Mouse (Mus musculus): ENCODE measurements around the gene St8sia6.

The St8sia6 gene

DNA sequence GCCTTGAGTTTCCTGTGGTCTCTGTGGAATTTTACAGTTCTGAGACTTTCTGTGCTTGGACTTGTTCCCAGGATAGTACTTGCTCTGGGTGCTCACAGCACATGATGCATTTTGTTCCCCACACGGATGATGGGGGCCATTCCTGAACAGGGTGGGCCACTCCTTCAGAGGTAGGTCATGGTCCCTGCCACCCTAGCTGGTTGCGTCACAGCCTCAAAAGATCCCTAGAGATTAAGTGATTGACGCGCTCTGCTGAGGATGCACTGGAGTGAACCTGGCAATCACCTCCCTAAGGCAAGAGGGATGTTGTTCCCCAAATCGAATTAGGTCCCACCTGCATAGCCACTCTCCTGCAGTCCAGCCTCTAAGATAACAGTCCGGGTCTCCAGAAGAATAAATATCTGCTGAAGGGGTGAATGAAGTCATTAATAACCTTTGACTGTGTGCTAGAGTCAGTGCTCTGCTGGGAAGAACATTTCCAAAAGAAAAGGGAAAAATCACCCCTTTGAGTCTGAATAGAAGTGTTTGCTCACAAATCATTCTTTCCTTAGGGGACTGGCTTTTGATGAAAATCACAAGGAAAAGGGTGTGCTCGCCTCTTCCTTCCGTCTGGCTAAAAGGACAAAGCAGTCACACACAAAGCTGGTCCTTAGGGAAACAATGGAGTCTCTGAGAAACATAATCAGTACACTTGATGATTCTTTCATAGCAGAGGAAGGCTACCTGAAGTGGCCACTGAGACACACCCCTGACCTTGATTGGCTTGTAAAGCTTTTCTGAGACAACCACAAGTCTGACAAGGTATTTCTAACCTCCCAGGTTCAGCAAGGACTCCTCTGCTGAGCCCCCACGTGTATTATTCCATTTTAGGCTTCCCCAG, 26.1 kb downstream of the St8sia6 start:
- no peak for DNase-seq (ENCODE audit: low read depth, low spot score)

DNA sequence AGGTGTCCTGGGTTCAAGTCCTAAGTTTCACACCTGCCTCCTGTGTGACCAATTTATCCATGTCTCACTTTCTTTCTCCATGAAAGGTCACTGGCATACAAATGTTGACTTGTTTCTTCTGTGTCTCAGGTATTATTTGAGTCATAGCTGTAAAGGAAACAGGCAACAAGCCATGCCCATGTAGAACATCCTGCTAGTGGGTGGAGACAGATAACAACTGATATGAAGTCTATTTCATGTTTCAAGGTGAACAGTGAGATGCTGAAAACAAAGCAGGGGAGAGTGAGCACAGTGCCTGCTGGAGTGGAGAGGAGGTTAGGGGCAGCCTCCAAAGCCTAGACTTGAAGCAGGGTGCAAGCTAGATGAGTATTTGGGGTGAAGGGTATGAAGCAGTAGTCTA, 33.5 kb downstream of the St8sia6 start:
- DNase-seq (ENCODE audit: low read depth, low spot score): no peak

DNA sequence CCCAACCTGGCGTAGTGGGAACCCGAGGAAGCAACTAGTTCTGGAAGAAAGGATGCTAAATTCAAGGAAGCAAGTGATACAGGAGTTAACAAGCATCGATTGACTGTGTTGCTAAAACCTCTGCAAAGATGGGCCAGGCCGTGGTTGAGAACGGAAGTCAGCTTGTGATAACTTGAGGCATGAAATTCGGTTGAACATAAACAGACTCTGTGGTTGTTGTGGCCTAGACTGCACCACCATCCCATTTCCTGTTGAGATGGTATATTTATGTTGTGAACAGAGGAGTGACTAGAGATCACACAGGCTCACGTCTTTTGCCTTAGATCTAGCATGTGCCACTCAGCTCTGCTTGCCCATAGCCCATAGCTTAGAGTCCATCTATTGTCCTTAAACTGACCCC, 36.5 kb downstream of the St8sia6 start:
- no peak for DNase-seq (ENCODE audit: low read depth, low spot score)

DNA sequence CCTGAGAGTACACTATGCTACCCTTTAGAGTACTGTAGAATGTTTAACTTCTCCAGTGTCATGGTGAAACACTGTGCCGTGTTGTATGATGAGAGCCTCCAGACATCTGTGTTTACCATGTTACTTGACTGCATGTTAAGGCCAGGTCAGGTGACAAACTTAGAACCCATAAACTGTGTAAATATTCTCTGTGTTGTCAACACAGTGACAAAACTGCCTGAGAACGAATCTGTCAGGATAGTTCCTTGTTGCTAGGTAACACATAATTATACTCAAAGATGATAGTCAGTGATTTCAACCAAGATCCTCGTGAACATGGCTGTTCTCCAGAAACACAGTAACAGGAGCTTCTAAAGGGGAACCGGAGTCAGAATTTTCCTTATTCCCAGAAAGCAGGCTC, 38.1 kb downstream of the St8sia6 start:
- no peak for DNase-seq (ENCODE audit: low read depth, low spot score)

DNA sequence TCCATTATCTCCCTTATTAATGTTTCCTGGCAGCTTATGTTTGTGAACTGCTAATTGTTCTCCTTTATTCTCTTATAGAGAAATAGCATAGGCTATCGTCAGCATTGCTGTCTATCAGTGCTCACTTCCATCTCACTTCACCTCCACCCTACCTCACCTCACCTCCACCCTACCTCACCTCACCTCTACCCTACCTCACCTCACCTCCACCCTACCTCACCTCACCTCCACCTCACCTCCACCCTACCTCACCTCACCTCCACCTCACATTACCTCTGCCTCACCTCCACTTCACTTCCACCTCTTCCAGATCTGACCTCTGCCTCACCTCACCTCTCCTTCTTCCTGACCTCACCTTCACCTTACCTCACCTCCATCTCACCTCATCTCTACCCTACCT, 42.2 kb downstream of the St8sia6 start:
- DNase-seq (ENCODE audit: low read depth, low spot score): no peak

DNA sequence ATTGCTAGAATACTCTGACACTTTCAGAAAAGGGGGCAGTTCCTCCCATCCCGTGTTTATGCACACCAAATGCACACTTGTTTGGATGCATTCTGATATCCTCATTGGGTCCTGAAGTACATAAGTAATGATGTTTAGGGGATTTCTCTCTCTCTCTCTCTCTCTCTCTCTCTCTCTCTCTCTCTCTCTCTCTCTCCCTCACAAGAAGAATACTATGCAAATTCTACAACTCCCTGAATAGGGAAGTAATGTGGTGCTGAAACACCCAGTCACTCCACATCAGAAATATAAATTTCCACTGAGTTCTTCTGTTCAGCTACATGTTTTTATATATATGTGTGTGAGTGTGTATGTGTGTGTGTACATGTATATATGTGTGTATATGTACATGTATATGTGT, 43.1 kb downstream of the St8sia6 start:
- DNase-seq (ENCODE audit: low read depth, low spot score): no peak

DNA sequence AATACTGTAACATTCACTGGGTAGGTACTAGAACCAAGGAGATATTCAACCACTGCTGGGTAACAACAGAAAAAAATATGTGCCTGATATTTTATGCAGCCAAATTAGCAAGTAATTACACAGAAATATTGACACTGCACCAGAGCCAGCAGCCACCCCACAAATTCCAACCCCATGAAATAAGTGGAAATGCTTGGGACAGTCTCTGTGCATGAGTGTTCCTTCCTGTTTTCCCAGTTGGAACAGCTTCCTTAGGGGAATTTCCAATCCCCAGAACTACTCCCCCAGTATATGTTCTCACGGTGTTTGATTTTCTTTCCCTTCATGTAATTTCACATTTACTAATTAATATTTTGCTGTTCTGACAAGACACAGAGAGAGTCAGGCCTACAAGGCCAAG, 43.8 kb downstream of the St8sia6 start:
- no peak for DNase-seq (ENCODE audit: low read depth, low spot score)

DNA sequence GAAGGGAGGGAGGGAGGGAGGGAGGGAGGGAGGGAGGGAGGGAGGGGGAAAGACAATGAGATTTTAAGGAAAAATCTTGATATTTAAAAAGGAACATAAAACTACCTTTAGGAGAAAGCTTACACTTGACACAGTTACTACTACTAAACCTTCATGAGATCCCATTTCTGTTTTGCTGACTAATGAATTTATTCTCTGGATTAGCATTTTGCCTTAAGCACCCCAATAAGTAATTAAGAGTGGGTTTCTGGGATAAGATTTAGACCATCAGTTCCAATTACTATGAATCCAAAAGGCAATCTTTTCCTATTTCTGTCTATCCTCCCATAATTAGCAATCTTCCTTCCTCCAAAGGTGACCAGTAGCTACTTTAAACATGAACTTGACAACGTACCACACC, 44.7 kb downstream of the St8sia6 start:
- DNase-seq (ENCODE audit: low read depth, low spot score): no peak

DNA sequence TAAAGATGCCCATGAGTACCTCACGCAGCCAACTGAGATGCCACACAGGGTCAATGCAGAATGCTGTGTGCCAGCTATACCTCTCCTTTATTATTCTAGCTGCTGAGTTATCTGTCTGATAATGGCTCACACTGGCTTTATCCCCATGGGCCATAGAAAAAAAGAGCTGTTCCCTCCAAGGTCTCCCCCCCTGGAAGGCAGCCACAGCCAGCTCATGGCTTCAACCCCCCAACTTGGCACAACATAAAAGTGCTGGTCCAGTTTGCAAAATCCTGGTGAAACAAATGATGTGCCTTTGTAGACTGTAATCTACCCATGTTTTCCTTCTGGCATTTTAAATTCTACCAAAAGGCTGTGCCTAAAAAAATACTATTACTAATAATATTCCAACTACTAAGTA, 46.3 kb downstream of the St8sia6 start:
- no peak for DNase-seq (ENCODE audit: low read depth, low spot score)

DNA sequence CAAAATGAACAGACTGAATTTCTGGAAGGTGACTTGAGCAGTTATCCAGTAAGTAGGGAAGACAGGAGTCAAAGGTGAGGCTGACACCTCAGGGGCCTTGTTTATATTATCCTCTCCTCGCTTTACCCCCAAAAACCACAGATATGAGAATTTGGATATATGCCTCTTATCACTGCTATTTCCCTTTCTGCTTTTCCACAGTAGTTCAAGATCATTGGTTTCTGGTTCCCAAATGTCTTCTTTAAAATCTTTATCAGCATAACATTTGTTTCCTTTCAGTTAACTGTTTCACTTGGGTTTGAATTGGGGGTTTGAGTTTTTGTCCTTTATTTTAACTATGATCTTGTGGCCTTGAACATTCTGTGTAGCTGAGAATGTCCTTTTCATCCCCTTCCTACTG, 47.8 kb downstream of the St8sia6 start:
- DNase-seq (ENCODE audit: low read depth, low spot score): no peak

DNA sequence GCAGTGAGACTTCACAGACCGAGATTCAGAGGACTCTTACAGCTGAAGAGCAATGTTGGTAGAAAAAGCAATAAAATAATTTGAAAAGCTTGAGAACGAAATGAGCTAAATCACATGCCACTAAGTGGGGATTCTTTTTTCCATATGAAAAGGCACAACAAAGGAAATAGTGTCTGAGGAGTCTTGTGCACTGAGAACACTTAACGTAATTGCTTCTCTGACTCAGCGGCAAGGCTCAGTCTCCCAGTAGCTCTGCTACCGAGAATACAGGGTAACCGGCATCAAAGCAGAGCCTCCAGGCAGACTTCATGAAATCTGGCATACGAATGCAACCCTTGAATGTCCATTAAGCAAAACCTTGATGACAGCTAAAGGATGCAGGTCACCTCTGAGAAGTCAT, 55.2 kb downstream of the St8sia6 start:
- no peak for DNase-seq (ENCODE audit: low read depth, low spot score)

DNA sequence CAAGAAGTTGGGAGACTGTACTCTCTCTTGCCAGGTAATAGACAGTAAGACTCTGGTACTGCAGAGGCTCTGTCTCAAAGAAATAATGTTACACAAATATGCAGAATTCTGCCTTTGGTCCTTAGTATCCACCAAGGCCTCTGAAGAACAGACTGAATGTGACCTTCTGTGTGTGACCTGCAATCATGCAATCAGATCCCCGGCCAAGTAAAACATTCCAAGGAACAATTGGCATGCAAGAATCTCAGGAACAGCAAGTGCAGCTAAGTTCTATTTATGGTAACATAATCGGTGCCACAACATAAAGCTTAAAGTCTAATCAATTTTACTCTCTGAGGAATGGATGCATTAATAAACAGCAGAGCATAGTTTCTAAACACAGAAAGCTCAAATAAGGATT, 66.0 kb downstream of the St8sia6 start:
- no peak for DNase-seq (ENCODE audit: low read depth, low spot score)

DNA sequence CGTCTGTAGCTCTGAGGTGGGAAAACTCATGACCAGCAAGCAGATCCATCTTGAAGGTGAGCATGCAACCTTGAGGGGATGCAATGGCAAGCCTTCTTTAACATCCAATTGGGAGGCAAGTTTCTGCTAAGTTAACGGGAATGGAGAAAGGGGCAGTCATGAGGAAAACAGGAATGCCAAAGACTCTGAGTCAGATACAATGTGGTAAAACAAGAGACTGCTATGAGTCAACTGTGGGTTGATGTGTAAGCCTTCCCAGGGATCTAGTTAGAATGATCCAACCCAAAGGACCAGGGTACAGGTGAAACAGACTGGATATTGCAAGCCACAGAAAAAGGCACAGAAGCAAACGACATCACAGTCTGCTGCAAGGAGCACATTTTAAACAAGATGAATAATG, 68.3 kb downstream of the St8sia6 start:
- DNase-seq (ENCODE audit: low read depth, low spot score): no peak

DNA sequence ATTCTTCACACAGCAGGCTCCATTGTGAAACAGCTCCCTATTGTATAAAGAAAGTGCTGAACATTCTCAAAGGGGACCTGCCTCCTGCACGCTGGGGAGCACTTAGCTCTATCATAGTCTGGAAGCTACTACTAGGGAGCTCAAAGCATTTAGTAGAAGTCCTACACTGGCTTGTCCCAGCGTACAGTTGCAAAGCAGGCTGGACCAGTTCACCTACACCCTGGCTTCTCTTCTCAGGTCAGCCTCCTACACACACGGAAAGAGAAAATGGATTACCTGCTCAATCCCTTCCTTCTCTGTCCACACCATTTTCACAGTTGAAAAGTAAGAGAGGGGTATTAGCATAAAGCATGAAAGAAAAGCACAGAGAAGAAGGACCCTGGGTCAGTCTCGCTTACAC, 71.6 kb downstream of the St8sia6 start:
- no peak for DNase-seq (ENCODE audit: low read depth, low spot score)

DNA sequence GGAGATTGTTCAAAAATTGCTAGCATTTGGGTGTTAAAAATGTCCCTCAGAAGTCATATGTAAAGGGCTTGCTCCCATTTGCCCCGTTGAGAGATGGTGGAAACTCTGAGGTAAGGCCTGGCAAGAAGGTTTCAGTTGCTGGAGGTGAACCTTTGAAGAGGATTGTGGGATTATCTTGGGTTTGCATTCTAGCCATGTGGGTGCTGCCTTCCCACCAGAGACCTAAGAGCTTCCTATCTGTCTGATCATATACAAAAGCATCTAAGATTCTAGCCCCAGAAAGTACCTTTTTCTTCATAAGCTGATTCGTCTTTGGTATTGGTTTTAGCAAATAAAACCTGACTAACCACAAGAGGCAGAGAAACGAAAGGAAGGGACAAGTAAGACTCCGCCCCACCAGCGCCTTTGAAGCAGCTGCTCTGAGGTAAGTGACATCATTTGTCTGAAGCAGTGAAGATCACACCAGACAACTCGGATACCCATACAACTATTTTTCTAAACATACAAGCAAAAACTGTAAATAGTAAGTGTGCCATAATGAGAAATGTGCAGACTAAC, 75.2 kb downstream of the St8sia6 start:
- no peak for DNase-seq (ENCODE audit: low read depth, low spot score)

DNA sequence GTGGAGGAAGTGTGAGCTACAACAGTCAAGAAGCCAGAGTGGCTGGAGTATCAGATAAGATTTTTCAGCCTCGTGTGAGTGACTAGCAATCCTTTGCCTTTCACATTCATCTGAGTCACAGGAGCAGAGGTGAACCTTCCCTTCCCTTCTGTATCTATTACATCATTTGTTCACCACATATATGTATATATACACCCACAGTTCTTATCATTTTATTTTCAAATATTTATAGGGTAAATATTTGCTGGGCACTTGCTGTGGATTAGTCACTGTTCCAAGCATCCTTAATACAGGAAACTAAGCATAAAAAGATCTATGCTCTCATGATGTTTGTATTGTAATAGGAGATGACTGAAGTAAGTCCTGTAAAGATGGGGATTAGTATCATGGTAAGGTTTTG, 85.1 kb downstream of the St8sia6 start:
- DNase-seq (ENCODE audit: low read depth, low spot score): no peak

DNA sequence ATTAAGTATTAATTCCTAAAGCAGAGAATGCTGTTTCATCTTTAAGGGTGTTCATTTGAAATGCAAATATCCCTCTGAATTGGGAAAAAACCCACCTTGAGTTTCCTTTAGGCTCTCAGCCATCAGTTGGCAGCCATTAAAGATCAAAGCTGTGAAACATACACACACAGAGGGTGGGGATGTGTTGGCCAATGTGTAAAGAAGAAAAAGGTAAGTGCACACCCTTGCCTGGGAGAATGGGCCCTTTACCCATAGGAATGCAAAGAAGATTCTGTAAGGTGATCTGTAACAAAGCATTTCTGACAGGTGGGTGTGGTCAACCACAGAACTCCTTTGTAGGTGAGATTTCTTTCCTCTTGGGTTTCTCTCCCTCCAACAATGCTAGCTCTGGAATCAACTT, 96.3 kb downstream of the St8sia6 start:
- no peak for DNase-seq (ENCODE audit: low read depth, low spot score)

DNA sequence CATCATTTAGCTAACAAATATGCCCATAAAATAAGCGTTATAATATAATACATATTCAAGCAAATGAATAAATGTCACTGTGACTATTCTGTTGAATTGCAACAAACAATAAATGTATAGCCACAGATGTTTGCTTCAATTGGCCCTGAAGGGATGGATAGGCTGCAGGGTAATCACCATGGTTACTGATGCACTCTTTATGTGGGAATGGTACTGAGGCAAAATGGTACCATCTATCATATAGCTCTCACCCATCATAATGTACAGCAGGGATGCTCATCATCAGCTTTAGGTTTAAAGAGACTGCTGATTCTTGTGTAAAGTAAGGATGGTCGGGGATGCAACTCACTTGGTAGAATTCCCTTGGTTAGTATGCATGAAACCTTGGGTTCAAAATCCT, 99.4 kb downstream of the St8sia6 start:
- no peak for DNase-seq (ENCODE audit: low read depth, low spot score)

DNA sequence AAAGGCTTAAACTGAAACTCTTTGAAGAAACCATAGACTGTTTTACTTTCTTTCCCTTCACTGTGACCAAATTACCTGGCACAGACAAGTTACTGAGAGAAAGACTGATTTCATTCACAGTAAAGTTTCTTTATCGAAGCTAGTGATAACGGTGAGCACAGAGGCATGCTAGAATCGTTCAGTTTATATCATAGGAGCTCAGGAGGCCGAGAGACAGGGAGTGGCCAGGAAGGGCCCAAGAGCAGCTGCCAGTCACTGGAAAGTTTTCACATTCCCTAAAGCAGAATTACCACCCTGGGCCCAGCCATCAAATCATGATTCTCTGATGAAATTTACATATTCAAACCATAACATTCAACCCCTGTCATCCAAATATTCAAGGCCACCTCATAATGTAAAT, 109.5 kb downstream of the St8sia6 start:
- no peak for DNase-seq (ENCODE audit: low read depth, low spot score)

DNA sequence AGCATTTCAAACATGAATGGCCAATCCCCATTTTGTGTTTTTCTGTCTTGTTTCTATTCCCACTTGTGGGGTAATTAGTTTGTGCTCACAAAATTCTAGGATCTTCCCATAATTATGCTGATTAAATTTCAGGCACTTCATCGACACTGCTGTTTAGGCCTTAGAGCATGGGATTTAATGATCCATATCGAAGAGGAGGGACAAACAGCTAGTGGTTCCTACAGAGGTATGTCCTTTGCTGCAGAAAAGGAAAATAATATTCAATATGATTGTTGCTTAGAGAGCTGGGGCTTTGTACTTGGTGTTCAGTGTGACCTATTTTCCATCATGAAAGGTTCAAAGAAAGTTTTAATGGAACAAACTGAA, 110.7 kb downstream of the St8sia6 start:
- no peak for DNase-seq (ENCODE audit: low read depth, low spot score)

DNA sequence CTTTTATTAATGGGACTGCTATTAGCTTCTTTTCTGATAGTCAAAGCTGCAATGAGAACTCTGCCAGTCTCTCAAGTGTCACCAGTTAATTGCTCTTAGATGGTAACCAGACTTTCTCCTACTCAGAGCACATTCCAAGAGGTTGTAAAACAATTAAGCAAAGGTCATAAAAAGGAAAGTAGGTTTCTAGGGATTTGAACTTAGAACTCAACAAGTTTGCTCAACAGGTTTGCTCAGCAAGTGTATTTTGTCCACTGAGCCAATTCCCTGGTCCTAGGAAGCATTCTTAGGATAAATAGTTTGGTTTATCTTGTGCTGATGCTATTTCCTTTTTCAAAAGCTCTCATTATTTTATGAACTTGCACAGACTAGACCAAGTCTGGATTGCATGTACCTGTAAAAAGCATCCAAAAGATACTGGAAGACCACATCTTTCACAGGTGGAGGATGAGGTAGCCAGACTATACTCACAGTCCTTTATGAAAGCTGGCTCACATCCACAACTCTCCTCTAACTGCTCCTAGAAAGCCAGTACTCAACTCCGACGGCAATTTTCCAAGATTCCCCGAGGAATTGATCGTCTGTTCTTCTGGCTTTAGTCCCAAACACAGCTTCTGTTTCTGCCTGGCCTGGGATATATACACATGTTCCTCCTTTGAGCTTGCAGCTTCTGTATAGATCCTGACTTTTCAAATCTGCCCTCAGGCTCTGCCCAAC, 111.2 kb downstream of the St8sia6 start:
- DNase-seq (ENCODE audit: low read depth, low spot score): no peak

DNA sequence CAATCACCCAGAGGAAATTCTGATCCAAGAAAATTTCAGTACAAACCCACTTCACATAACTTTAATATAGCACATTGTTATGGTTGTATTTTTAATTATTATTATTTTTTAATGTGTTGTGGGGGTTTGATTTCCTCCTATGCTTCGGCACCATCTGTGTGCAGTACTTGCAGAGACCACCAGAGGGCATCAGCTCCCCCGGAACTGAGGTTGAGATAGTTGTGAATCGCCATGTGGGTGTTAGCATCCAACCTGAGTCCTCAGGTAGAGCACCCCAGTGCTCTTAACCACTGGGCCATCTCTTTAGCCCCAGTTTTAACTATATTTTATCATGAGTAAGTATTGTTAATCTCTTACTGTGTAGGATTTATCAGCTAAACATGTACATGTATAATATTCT, 120.9 kb downstream of the St8sia6 start:
- no peak for DNase-seq (ENCODE audit: low read depth, low spot score)

DNA sequence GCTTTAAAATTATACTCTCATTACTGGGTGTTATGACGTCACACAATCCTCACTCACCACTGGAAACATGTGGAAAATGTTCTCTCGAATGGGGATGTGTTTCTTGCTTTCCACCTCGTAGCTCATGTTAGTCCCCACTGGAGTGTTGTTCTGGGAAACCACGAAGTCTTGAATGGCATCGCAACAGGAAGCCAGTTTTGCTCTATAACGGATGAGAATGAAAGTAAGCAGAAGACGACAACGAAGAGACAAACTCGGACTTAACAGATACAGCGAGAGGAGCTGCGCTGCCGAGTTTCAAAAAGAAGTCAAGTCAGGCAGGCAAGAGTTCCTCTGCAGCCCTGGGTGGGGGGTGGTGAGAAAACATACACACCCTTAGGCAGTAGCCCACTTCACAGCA, 121.4 kb downstream of the St8sia6 start:
- DNase-seq (ENCODE audit: low read depth, low spot score): no peak
